Mouse (Mus musculus): Measurements from ENCODE around the gene Cwc25.

DNA sequence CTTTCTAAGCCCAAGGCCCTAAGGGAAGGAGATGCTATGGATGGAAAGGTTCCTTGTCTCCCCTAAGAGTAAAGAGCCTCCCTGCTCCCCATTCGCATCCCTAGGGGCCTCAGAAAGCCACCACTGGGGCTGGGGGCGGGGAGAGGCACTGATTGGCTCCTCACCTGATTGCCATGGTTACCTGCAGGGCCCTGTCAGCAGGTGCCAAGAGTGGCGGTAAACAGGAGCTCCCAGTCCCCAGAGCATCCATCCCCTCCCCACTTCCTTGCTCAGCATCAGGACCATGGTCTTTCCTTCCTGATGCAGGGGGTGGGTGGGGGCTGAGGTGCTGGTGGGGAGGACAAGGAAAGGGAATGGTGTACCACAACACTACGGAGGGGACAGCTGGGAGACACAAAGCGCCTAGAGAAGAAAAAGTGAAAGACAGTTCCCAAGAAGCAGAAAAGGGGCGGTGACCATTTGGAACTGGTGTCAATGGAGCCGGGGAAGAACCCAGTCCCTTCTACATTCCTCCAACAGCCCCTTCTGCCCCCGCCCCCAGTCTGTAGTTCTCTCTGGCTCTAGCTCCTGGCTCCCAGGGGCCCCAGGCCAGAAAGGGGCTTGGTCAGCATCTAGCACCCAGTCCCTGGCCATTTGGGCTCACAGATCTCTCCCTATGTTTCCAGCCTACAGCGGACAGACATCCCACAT lies 70.5 kb downstream of the Cwc25 start:
- no peak for TF ChIP-seq POLR2A (IDR thresholded peaks at IDR 0.05; ENCODE audit: low read depth, low read length)
- no peak for TF ChIP-seq CTCF (IDR thresholded peaks at IDR 0.05; ENCODE audit: extremely low read depth, insufficient read depth, insufficient read length, insufficient replicate concordance)
